8 mouse cellular contexts compared by ENCODE assay signal in the genomic region with DNA sequence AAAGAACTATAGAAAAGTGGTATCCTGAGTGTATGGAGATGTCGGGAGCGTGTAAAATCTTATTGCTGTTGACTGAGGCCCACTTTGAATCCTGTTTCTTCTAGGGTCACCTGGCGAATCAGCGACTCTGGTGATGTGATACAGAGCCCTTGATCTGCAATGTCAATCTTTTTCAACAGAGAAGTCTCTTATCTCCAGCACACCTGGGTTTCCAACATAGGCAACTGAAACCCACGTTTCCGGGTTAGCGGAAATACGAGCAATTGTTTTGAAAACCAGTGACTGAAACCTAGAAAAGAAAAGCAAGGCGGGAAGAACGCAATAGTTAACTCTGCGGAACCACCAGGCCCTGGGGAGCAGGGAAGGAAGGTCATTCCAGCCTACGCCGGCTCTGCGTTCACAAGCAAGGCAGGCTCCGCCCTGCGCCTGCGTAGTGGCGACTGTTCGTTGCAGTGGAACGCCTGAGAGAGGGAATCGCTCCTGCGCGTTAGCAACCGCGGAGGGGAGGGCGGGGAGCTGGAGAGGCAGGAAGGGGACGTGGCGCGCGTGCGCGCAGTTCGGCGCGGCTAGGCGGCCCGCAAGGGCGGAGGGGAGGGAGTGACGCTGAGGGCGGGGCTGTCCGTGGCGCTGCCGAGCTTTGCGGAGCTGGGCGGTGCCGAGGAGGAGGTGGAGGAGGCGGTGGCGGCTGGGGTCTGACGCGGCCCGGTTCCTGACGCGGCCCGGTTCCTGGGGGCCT. TPM values are rescaled to one million over a fixed set of nuclear protein-coding genes. Genes with fewer than 3 reads are reported as not detected.
DNase-seq lines count a peak whose midpoint lies in the region; ATAC-seq and TF ChIP-seq lines count a peak whose summit lies in the region.

A gene (plus strand): TSS at position 436 of the 736 bp plus-strand sequence.

- H3K4me1 ChIP-seq in ES-E14 (ENCODE audit: control insufficient read depth in 2 of 2, insufficient read depth in 2 of 2, low read length in 2 of 2, poor library complexity in 1 of 2), result peaks cover 5 to 12% of the 10 kb centered on the region in 2 experiments; a peak in 3 of 4 replicates
- peaks cover 21% of the 10 kb centered on the region for H3K4me1 ChIP-seq in forebrain, embryonic 15.5 days
- peaks cover 12% of the 10 kb centered on the region for H3K4me1 ChIP-seq in lung, adult 2 months (ENCODE audit: control insufficient read depth, insufficient read depth, low read length)

- peak within 1 kb of the TSS; percentile 94 to 100 for H3K4me3 ChIP-seq in ES-E14 (ENCODE audit: insufficient read depth in 1 of 2, low read depth in 1 of 2, low read length in 2 of 2, poor library complexity in 1 of 2, severe bottlenecking in 1 of 2)
- H3K4me3 ChIP-seq in forebrain, embryonic 15.5 days, result peak within 1 kb of the TSS; percentile 89
- peak within 1 kb of the TSS; percentile 93 for H3K4me3 ChIP-seq in lung, adult 2 months (replicated peaks; ENCODE audit: extremely low read depth, low read depth, low read length)

- no peak for TF ChIP-seq CTCF in lung, adult 2 months (IDR thresholded peaks at IDR 0.05; ENCODE audit: insufficient read depth, low read length)

- DNase-seq in ES-E14 (ENCODE audit: low read depth, low spot score), result peak; percentile 97
- DNase-seq in cerebellum, adult 11-12 months, result peak; percentile 99
- peak; percentile 99 for DNase-seq in heart, postnatal 25 days (ENCODE audit: low spot score)
- peak; percentile 97 to 98 for DNase-seq in layer of hippocampus, adult 18-20 months (ENCODE audit: low spot score in 2 of 2)
- DNase-seq in lung, adult 2 months, result peak; percentile 93
- peak; percentile 98 for DNase-seq in thymus, adult 18-20 months

- 2% methylated on average over 43 of the region's 54 CpGs for WGBS in forebrain, embryonic 15.5 days
- 1% methylated on average over 54 of the region's 54 CpGs for WGBS in lung, adult 2 months

- intact Hi-C loops in heart, postnatal 25 days (cut with DNase I), result loop anchor here (2.0 kb wide), 1 partner anchor 326 kb away; no protein-coding TSS in a partner anchor

- H3K9me3 ChIP-seq in ES-E14 (ENCODE audit: control insufficient read depth, insufficient read depth, low read depth, low read length), result no peaks in the 10 kb centered on the region
- H3K9me3 ChIP-seq in forebrain, embryonic 15.5 days, result no peaks in the 10 kb centered on the region

- TF ChIP-seq POLR2A in lung, adult 2 months (IDR thresholded peaks at IDR 0.05; ENCODE audit: borderline replicate concordance, extremely low read depth, low read depth, low read length), result peak; percentile 99

- peak within 1 kb of the TSS; percentile 100 for H3K9ac ChIP-seq in ES-E14 (ENCODE audit: insufficient read depth, low read depth, low read length, poor library complexity, severe bottlenecking)
- H3K9ac ChIP-seq in forebrain, embryonic 15.5 days (replicated peaks), result peak within 1 kb of the TSS; percentile 98

- no peaks in the 10 kb centered on the region for H3K36me3 ChIP-seq in ES-E14 (ENCODE audit: control insufficient read depth, insufficient read depth, low read length, poor library complexity, severe bottlenecking)
- no peaks in the 10 kb centered on the region for H3K36me3 ChIP-seq in forebrain, embryonic 15.5 days

- peak within 1 kb of the TSS; percentile 98 for H3K27ac ChIP-seq in ES-E14 (ENCODE audit: insufficient read depth, low read depth, low read length, poor library complexity, severe bottlenecking)
- peak within 1 kb of the TSS; percentile 99 for H3K27ac ChIP-seq in forebrain, embryonic 15.5 days (replicated peaks)

- peak; percentile 98 for ATAC-seq in forebrain, embryonic 15.5 days (replicated peaks)
- ATAC-seq in neutrophil, adult 5-6 weeks (ENCODE audit: extremely low read depth, insufficient number of reproducible peaks, low FRiP score, poor library complexity, severe bottlenecking), result peak; percentile 89

- H3K4me2 ChIP-seq in forebrain, embryonic 15.5 days (replicated peaks), result peak within 1 kb of the TSS; percentile 68

- no peaks in the 10 kb centered on the region for H3K27me3 ChIP-seq in forebrain, embryonic 15.5 days

- in situ Hi-C loops in ES-E14 (cut with MboI; ENCODE audit: low sequenced_read_pairs in 2 of 2, unreplicated experiment in 2 of 2), result no loop called here

TF ChIP-seq in ES-E14, 5 proteins besides CTCF, POLR2A, EP300 and RAD21:
- no peak for TF ChIP-seq ZC3H11A (IDR thresholded peaks at IDR 0.05; ENCODE audit: borderline replicate concordance, low read depth, low read length)
- TF ChIP-seq HCFC1 (IDR thresholded peaks at IDR 0.05; ENCODE audit: borderline replicate concordance, insufficient read depth, low read length), result peak; percentile 37; the same call in 1 of the 2 replicates
TF ChIP-seq in ES-E14: peak in this region for 1.

RNA-seq across cellular contexts. Expression of the gene that starts here (rescaled TPM):
- total RNA-seq in ES-E14 (2012; rRNA removed), result 68.4 and 108 TPM in 2 replicates
- 211 and 225 TPM in 2 replicates for polyA plus RNA-seq in forebrain, embryonic 15.5 days (2015; fragmentation: Nextera tagmentation; extraction: Ambion mirVana)
- total RNA-seq in heart, postnatal 25 days (2021), result 100 to 1,000 TPM; 437 to 474 TPM
- total RNA-seq in layer of hippocampus, adult 18-20 months (2021), result 100 to 1,000 TPM; 412 to 448 TPM
- polyA plus RNA-seq in lung, adult 2 months (2012; rRNA removed), result 18.4 and 44.2 TPM in 2 replicates
- total RNA-seq in neutrophil, adult 5-6 weeks (2017), result 241 and 271 TPM in 2 replicates

Comparison
In these comparisons a context has a peak if more than half of its experiments do, and no peak if none do; other contexts are left out.
1. Peak in every context shown above with its lines: DNase-seq, ATAC-seq, H3K4me3 ChIP-seq and H3K27ac ChIP-seq.